Mouse (Mus musculus) right cerebral cortex, postnatal 14 days (tissue): Measurements from ENCODE around the gene Ankrd28.
"Not testable (repeated sequence)": the region's sequence is repeated elsewhere in the genome, so short reads cannot be mapped to it uniquely, and the experiment has no call there.

ENCODE experiments used
- DNase-seq: peaks from one replicate; pipeline ENCODE4 v3.0.0; 2022

Gene Ankrd28

GRCm38 (mm10) chr14:31830571-31831369, at the start of gene Ankrd28:
Gene Ankrd28, minus strand, starts transcription at chr14:31830651.
- peak; percentile 94 for DNase-seq

DNA sequence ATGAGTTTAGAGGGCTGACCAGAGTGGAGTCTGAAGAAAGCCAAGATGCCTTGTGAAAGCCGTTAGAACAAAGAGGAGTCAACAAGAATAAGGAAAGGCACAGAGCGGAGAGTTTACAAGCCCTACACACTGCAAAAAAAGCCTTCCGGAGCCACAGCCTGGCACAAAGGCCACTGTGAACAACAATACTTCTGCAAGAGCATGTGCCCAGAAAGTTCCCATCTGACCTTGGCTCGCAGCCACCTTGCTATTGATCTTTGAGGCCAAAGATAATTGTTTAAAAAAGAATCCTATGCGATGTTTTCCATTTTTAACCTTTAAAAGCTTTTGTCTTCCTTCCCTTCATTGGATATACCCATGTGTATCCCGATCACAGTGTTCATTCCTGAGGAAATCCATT, 49.0 kb upstream of the Ankrd28 start:
- no peak for DNase-seq

GRCm38 (mm10) chr14:31872130-31872529, 41.7 kb upstream of the Ankrd28 start:
- DNase-seq = no peak

- no peak for DNase-seq
These were observed 40.0 kb upstream of the Ankrd28 start for GRCm38 (mm10) chr14:31870436-31870835.

- no peak for DNase-seq
These were observed 38.1 kb upstream of the Ankrd28 start for GRCm38 (mm10) chr14:31868591-31868990.

- DNase-seq = not testable (repeated sequence)
These were observed 35.9 kb upstream of the Ankrd28 start for GRCm38 (mm10) chr14:31866366-31866765.

GRCm38 (mm10) chr14:31858679-31859078, 28.2 kb upstream of the Ankrd28 start:
- no peak for DNase-seq

DNA sequence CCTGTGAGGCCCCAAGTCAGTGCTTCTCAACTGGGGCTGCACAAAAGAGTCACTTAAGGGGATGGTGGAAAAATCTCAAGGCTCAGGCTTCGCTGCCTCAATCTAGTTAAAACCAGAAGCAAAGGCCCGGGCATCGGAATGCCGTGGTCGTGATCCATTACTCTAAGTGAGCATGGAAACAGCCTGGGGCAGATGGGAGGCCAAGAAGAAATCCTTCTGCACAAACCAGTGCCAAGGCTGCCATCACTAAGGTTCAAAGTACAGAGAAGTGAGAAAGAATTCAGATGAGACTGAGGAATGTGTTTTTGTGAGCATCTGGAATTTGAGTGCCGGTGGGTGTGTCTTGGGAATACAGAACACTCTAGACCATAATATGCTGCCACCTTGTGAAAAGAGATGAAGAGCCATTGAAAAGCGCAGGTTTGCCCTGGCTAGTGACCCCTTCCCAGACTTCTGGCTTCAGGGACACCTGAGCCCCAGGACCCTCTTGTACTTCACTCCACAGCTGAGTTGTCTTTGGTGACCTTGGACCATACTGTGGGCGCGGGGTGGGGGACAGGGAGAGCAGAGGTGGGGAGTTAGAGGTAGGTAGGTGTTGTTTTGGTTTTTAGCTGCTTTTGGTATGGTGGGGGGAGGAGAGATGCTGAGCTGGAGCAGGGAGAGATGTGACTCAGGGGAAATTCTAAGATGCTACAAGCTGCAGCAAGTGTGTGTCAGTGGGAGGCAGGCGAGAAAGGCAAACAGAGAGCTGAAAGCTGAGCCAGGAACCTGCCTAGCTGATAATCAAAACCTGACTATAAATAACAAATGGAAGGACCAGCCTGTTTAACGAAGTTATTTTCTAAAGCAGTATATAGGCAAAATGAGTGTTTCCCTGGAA, 26.9 kb upstream of the Ankrd28 start:
- DNase-seq = peak; percentile 31

DNA sequence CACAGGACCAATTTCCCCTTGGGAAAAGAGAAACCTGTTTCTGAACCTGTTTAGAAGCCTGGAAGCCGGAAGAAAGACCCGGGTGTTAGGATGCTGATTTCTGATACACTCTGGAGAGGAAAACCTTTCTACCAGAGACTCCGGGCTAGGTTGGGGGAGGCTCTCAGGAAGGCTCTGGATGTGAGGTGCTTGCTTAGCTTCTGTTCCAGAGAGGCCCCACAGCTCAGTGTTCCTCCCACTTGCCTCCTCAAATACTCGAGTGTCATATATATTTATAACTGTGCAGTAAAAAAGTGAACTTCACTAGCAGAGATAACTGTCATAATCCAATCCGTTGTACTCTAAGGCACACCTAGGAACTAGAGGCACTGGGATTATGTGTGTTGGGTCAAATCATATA, 25.6 kb upstream of the Ankrd28 start:
- no peak for DNase-seq

GRCm38 (mm10) chr14:31854667-31855066, 24.2 kb upstream of the Ankrd28 start:
- DNase-seq = no peak

DNA sequence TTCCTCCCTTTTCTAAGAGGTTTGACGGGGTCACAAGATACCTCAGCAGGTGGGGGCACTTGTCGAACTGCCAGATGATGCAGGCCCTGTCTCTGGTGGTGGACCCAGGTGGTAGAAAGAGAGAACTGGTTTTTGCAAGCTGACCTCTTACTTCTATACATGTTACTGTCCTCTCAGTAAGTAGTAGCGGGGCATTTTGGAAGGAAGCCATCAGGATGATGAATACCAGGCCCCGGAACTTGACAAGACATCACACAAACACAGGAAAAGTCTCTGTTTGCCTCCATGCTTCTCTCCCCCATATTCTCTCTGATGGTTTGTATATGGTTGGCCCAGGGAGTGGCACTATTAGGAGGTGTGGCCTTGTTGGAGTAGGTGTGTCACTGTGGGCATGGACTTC, 13.1 kb upstream of the Ankrd28 start:
- no peak for DNase-seq

- DNase-seq = no peak
These were observed 1.6 kb upstream of the Ankrd28 start for GRCm38 (mm10) chr14:31832022-31832421.

GRCm38 (mm10) chr14:31831370-31831712, 890 bp upstream of the Ankrd28 start:
- peak; percentile 42 for DNase-seq

DNA sequence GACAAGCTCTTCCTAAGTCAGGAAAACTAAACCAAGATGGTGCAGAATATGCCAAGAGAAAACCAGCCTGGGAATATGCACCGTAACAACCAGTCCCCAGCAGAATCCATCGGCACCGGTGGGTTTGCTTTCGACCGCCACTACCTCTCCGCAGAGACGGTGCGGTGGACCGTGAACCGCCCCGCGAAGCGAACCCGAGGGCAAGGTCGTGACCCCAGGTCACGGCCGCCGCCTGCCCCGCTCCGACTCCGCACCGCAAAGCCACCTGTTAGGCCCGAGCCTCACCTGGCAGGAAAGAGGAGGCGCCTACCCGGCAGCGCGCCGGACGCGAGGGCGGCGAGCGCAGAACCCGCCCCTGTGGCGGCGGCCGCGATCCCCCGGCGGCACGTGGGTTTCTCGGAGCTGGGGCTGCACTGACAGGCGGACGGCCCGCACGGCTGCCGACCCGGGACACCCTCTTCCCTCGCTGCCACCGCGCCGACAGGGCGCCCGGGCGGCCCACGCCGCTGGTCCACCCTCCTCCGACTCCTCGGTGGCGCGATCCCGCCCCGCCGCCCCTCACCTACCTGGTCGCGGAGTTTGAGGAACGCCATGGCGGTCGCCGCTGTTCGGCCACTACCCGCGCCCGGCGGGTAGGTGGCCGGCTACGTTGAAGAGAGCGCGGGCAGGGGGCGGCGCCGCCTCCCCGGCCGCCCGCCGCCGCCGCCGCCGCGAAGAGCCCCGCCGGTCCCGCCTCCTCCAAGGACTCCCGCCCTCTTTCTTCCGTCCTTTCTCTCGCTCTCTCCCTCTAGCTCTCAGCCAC, 489 bp downstream of the Ankrd28 start:
- peak; percentile 57 for DNase-seq

DNA sequence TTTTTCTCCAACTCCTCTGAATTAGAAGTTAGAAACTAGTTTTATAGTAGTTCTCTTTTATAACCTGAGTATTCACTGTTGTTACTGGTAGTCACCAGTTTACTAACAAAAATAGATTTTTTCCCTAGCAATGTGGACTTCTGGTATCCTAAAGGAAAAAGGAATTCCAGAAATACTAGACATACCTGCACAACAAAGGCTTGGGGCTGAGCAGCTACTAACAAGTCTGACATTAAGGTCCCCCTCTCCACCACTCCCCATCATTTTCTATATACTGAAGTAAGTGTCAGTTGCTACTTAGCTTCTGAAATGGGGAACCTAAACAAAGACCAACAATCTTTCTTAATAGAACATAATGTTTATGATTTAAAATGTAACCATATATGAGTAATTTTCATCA, 3.2 kb downstream of the Ankrd28 start:
- no peak for DNase-seq

DNA sequence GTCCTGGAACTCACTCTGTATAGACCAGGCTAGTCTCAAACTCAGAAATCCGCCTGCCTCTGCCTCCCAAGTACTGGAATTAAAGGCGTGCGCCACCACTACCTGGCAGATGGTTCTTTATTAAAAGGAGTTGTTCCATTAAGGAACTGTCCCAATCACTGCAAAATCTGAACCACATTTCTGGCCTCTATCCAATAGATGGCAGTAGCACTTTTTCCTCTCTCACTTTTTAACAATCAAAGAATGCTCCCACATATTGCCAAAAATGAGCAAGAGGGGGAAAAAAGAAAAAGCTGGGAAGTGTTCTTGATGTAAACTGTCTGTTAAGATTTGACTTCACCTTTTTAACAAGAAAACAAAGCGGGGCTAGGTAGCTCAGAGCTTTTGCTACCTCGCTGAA, 20.5 kb downstream of the Ankrd28 start:
- no peak for DNase-seq

GRCm38 (mm10) chr14:31803791-31804190, 26.7 kb downstream of the Ankrd28 start:
- no peak for DNase-seq

DNA sequence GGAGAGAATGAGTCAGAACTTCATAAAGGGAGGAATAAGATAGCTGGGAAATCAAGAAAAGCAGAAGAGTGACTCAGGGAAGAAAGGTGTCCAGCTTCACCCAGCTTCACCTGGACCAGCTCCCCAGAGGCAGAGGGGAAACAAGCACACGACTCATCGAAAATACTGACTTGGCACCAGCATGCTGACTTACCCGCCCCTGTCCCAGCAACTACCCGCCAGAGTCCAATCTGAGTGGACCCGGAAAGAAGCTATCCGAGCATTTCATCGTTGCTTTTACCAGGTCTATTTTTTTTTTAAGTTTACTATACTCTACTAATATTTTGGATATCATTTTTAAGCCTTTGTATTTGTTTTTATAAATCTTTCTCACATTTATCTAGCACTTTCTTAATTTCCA, 29.5 kb downstream of the Ankrd28 start:
- DNase-seq = no peak

- DNase-seq = no peak
These were observed 30.0 kb downstream of the Ankrd28 start for GRCm38 (mm10) chr14:31800446-31800845.

- no peak for DNase-seq
These were observed 31.5 kb downstream of the Ankrd28 start for GRCm38 (mm10) chr14:31798937-31799336.

- DNase-seq = no peak
These were observed 34.9 kb downstream of the Ankrd28 start for GRCm38 (mm10) chr14:31795535-31795934.

- DNase-seq = no peak
These were observed 35.7 kb downstream of the Ankrd28 start for GRCm38 (mm10) chr14:31794776-31795126.
